Mouse (Mus musculus): ENCODE results near the gene Hist1h3c. TPM values are rescaled to one million over a fixed set of nuclear protein-coding genes. Genes with fewer than 3 reads are reported as not detected.
"Not testable (repeated sequence)": the region's sequence is repeated elsewhere in the genome, so short reads cannot be mapped to it uniquely, and the experiment has no call there.

Gene Hist1h3c
- polyA plus RNA-seq, 1 experiment from 2014 or later, result 1.1 TPM

DNA sequence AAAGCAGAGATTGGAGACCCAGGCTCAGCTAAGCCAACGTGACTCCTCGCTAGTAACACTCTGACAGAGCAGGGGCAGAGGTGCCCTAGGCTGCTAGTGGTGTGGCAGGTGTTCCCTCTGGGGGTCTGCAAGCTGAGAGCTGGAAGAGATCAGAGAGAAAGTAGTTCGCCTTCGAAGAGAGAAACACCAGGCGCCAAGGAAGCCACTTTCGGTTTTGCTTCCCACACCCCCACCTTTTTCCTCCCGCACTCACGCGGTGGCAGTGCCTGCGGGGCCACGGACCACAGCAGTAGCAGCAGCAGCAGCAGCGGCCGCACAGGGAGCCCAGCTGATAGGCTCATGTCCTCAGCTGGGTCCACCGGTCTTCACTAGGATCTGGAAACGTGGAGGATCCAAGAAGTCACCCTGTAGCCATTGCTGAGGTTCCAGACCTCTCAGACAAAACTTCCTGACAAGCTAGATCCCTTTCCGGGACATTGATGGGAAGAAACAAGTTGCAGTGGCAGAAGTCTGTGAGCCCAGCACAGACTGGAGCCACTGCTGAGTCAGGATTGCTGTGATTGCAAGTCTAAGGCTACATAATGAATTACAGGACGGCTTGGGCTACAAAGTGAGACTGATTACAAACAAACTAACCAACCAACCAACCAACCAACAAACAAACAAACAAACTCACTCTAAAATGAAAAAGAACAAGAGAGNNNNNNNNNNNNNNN, 34.9 kb downstream of the Hist1h3c start, which contains the start of gene Hfe:
Gene Hfe, minus strand, starts transcription at position 481 of the 716 bp plus-strand sequence.
- ATAC-seq (ENCODE audit: low FRiP score), result 0 out of 2 replicates have a peak, but pooled peaks have one; percentile 59
- WGBS, result 5% methylated on average over 17 of the region's 17 CpGs
- Histone ChIP-seq H3K4me1 (replicated peaks; ENCODE audit: control insufficient read depth, insufficient read depth, low read length) (peaks cover 9% of the 10 kb centered on the region; the same call in 1 of the 2 replicates), H3K4me2 (replicated peaks) (peak within 1 kb of the TSS; percentile 65), H3K4me3 (replicated peaks; ENCODE audit: low read length) (peak within 1 kb of the TSS; percentile 30), H3K9me3 (ENCODE audit: control insufficient read depth, low read length) (no peaks in the 10 kb centered on the region), H3K27ac (0 out of 2 replicates have a peak within 1 kb of the TSS, but pooled peaks have one; percentile 29), H3K9ac (peak within 1 kb of the TSS; percentile 55), H3K36me3 (replicated peaks; ENCODE audit: control insufficient read depth, insufficient read depth) (no peaks in the 10 kb centered on the region), H3K27me3 (ENCODE audit: control insufficient read depth, insufficient read depth, low read length) (no peaks in the 10 kb centered on the region)
- DNase-seq (ENCODE audit: low spot score), result peak; percentile 38

DNA sequence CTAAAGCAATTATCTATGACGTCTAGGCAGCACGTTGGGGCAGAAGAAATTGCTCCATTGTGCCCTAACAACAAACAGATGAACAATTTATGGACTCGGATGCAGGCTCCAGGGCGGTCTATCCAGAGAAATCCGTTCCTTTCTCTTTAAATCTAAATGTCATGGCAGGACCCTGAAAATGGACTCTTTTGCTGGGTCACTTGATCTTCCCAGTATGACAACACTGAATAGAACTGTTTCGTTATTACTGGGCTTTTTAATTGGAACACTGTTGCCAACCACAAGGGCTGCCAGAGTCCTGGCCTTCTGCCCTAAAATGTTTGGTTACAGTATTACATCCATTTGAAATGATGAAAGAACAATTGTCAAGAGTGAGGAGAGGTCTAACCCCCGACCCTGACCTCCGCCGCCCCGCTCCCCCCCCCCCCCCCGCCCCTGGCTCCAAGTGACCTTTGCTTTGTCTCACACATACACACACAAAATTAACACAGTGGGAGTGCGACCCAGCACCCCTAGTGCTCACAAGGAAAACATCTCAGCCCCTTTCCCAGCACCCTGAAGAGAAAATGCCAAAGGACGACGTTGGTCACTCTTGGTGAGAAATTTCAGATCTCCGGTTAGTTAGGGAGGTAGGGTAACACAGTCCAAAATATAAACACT, 35.6 kb downstream of the Hist1h3c start:
- WGBS, result 16% methylated on average over 15 of the region's 15 CpGs
- Histone ChIP-seq H3K27ac (no peak overlapping the region), H3K27me3 (ENCODE audit: control insufficient read depth, insufficient read depth, low read length) (no peaks in the 10 kb centered on the region), H3K4me3 (replicated peaks; ENCODE audit: low read length) (peak overlapping the region; percentile 30), H3K36me3 (replicated peaks; ENCODE audit: control insufficient read depth, insufficient read depth) (no peaks in the 10 kb centered on the region), H3K9ac (peak overlapping the region; percentile 55), H3K4me2 (replicated peaks) (peak overlapping the region; percentile 65), H3K4me1 (replicated peaks; ENCODE audit: control insufficient read depth, insufficient read depth, low read length) (peaks cover 9% of the 10 kb centered on the region; the same call in 1 of the 2 replicates), H3K9me3 (ENCODE audit: control insufficient read depth, low read length) (no peaks in the 10 kb centered on the region)
- DNase-seq (ENCODE audit: low spot score) (no peak), ATAC-seq (ENCODE audit: low FRiP score) (no peak)

DNA sequence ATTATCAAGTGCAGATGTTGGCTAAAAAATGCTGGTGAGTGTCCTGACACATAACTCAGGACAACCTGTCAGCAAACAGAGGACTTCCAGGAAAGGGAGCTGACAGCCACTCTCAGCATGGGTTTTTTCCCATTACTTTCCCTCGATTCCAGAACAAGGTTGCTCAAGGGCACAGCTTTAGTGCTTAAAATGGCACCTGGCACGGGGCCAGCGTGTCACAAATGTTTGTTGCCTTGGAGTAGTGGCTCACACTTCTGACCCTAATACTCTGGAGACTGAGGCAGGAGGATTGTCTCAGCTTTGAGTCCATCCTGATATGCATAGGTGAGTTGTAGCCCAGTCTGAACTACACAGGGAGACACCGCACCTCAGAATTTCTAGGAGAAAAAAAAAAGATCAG, 36.7 kb downstream of the Hist1h3c start:
- H3K4me2 ChIP-seq (replicated peaks), result no peak overlapping the region
- no peak overlapping the region for H3K27ac ChIP-seq
- H3K36me3 ChIP-seq (replicated peaks; ENCODE audit: control insufficient read depth, insufficient read depth), result no peaks in the 10 kb centered on the region
- ATAC-seq (ENCODE audit: low FRiP score), result no peak
- no peak overlapping the region for H3K9ac ChIP-seq
- H3K27me3 ChIP-seq (ENCODE audit: control insufficient read depth, insufficient read depth, low read length), result no peaks in the 10 kb centered on the region
- WGBS, result 84% methylated on average over 4 of the region's 4 CpGs
- no peak overlapping the region for H3K4me3 ChIP-seq (replicated peaks; ENCODE audit: low read length)
- no peaks in the 10 kb centered on the region for H3K9me3 ChIP-seq (ENCODE audit: control insufficient read depth, low read length)
- peaks cover 9% of the 10 kb centered on the region; the same call in 1 of the 2 replicates for H3K4me1 ChIP-seq (replicated peaks; ENCODE audit: control insufficient read depth, insufficient read depth, low read length)
- no peak for DNase-seq (ENCODE audit: low spot score)

DNA sequence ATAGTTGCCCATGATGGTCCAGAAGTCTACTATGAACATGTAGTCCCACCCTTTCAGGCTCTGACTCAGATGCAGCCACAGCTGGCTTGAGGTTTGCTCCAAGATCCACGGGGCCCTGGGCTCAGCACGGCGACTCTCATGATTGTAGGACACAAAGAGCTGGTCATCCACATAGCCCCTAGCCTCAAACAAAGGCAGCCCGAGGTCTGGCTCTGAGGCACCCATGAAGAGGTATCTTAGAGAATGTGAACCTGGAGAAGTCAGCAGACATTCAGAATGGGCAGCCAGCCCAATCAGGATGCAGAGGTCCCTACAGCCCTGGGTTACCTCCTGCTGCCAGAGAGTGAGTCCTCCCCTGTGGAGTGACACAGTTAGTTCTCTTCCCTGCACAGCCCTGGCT, 37.4 kb downstream of the Hist1h3c start:
- H3K27ac ChIP-seq, result no peak overlapping the region
- WGBS, result 80% methylated on average over 4 of the region's 4 CpGs
- H3K4me2 ChIP-seq (replicated peaks), result no peak overlapping the region
- no peaks in the 10 kb centered on the region for H3K36me3 ChIP-seq (replicated peaks; ENCODE audit: control insufficient read depth, insufficient read depth)
- H3K27me3 ChIP-seq (ENCODE audit: control insufficient read depth, insufficient read depth, low read length), result no peaks in the 10 kb centered on the region
- H3K9me3 ChIP-seq (ENCODE audit: control insufficient read depth, low read length), result no peaks in the 10 kb centered on the region
- DNase-seq (ENCODE audit: low spot score), result no peak
- H3K4me3 ChIP-seq (replicated peaks; ENCODE audit: low read length), result no peak overlapping the region
- H3K9ac ChIP-seq, result no peak overlapping the region
- H3K4me1 ChIP-seq (replicated peaks; ENCODE audit: control insufficient read depth, insufficient read depth, low read length), result peaks cover 9% of the 10 kb centered on the region; the same call in 1 of the 2 replicates
- no peak for ATAC-seq (ENCODE audit: low FRiP score)

DNA sequence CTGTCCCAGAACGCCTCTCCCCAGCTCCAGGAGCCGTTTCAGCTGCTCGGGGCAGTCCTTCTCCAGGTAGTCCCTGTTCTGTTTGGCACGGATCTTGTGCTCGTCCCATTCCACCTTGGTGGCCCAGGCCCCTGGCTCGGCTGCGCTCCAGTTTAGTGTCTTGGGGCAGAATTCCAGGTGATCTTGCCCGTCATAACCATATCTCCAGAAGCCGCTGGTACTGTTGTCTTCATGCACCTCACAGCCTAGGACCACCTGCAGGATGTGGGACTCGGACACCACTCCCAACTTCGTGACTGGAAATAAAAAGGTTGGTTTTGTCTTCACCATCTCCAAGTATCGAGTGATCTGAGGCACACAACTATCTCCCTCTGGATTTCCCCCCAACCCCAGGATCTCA, 38.6 kb downstream of the Hist1h3c start:
- H3K4me2 ChIP-seq (replicated peaks), result no peak overlapping the region
- H3K36me3 ChIP-seq (replicated peaks; ENCODE audit: control insufficient read depth, insufficient read depth), result no peaks in the 10 kb centered on the region
- no peak overlapping the region for H3K9ac ChIP-seq
- H3K27me3 ChIP-seq (ENCODE audit: control insufficient read depth, insufficient read depth, low read length), result no peaks in the 10 kb centered on the region
- DNase-seq (ENCODE audit: low spot score) (no peak), ATAC-seq (ENCODE audit: low FRiP score) (no peak)
- H3K4me1 ChIP-seq (replicated peaks; ENCODE audit: control insufficient read depth, insufficient read depth, low read length), result peaks cover 9% of the 10 kb centered on the region; the same call in 1 of the 2 replicates
- 93% methylated on average over 12 of the region's 12 CpGs for WGBS
- no peaks in the 10 kb centered on the region for H3K9me3 ChIP-seq (ENCODE audit: control insufficient read depth, low read length)
- H3K4me3 ChIP-seq (replicated peaks; ENCODE audit: low read length), result no peak overlapping the region
- no peak overlapping the region for H3K27ac ChIP-seq

DNA sequence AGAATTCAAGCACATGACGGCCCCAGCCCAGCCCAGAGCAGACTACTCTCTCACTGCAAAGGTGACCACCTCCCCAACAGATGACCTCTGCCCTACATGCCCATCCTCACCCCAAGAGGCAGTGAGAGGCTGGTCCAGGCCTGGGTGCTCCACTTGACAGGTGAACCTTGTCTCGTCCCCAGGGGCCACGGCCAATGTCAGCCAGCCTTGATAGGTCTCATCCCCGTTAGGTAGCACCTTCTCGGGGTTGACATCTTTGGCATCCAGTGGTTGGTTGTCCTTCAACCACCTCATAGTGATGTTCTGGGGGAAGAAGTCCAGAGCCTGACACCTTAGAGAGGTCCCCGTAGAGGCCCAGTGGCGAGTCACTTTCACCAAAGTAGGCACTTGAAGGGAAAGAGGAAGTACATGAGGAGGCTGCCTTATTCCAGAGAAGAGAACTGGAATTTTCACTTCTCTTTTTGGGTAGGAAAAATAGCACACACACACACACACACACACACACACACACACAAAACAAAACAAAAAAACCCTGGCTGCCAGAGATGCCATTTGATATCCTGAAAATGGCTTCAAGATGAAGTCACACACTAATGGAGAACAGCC, 39.5 kb downstream of the Hist1h3c start:
- Histone ChIP-seq H3K36me3 (replicated peaks; ENCODE audit: control insufficient read depth, insufficient read depth) (no peaks in the 10 kb centered on the region), H3K27me3 (ENCODE audit: control insufficient read depth, insufficient read depth, low read length) (no peaks in the 10 kb centered on the region), H3K9me3 (ENCODE audit: control insufficient read depth, low read length) (no peaks in the 10 kb centered on the region), H3K4me3 (replicated peaks; ENCODE audit: low read length) (no peak overlapping the region), H3K4me2 (replicated peaks) (no peak overlapping the region), H3K27ac (no peak overlapping the region), H3K4me1 (replicated peaks; ENCODE audit: control insufficient read depth, insufficient read depth, low read length) (peaks cover 9% of the 10 kb centered on the region; the same call in 1 of the 2 replicates), H3K9ac (no peak overlapping the region)
- ATAC-seq (ENCODE audit: low FRiP score) (no peak), DNase-seq (ENCODE audit: low spot score) (no peak)
- 93% methylated on average over 7 of the region's 7 CpGs for WGBS

DNA sequence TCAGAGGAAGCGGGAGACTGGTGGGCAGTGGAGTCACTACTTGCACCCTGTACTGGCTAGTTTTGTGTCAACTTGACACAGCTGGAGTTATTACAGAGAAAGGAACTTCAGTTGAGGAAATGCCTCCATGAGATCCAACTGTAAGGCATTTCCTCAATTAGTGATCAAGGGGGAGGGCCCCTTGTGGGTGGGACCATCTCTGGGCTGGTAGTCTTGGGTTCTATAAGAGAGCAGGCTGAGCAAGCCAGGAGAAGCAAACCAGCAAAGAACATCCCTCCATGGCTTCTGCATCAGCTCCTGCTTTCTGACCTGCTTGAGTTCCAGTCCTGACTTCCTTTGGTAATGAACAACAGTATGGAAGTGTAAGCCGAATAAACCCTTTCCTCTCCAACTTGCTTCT, 42.6 kb downstream of the Hist1h3c start:
- not testable (repeated sequence) for ATAC-seq (ENCODE audit: low FRiP score); H3K9ac ChIP-seq; H3K27ac ChIP-seq; H3K9me3 ChIP-seq (ENCODE audit: control insufficient read depth, low read length); H3K27me3 ChIP-seq (ENCODE audit: control insufficient read depth, insufficient read depth, low read length); H3K4me2 ChIP-seq (replicated peaks); H3K4me3 ChIP-seq (replicated peaks; ENCODE audit: low read length); H3K36me3 ChIP-seq (replicated peaks; ENCODE audit: control insufficient read depth, insufficient read depth); DNase-seq (ENCODE audit: low spot score); H3K4me1 ChIP-seq (replicated peaks; ENCODE audit: control insufficient read depth, insufficient read depth, low read length)
- WGBS, result 84% methylated on average over 2 of the region's 2 CpGs

DNA sequence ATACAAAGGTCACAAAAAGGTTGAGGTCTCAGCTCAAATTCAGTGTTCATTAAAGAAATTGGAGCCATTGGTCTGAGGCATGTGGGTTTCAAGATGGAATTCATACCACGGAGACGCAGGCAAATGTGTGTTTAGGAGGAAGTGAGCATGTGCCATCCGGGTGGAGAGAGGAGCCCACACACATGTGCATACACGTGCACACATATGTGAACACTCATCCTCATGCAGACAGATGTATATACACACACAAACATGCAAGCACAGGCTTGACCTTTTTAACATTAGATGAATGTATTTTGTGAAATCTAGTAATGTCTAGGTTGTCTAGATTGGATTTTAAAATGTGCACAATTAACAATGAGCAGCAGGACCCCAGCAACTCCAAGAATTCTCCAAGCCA, 43.2 kb downstream of the Hist1h3c start:
- ATAC-seq (ENCODE audit: low FRiP score) (no peak), DNase-seq (ENCODE audit: low spot score) (no peak)
- no peaks in the 10 kb centered on the region for H3K9me3 ChIP-seq (ENCODE audit: control insufficient read depth, low read length)
- H3K27me3 ChIP-seq (ENCODE audit: control insufficient read depth, insufficient read depth, low read length), result no peaks in the 10 kb centered on the region
- WGBS, result 83% methylated on average over 4 of the region's 4 CpGs
- no peaks in the 10 kb centered on the region; the same call in 1 of the 2 replicates for H3K4me1 ChIP-seq (replicated peaks; ENCODE audit: control insufficient read depth, insufficient read depth, low read length)
- H3K27ac ChIP-seq, result no peak overlapping the region
- H3K4me3 ChIP-seq (replicated peaks; ENCODE audit: low read length), result no peak overlapping the region
- no peak overlapping the region for H3K9ac ChIP-seq
- no peak overlapping the region for H3K4me2 ChIP-seq (replicated peaks)
- H3K36me3 ChIP-seq (replicated peaks; ENCODE audit: control insufficient read depth, insufficient read depth), result no peaks in the 10 kb centered on the region
